Mouse (Mus musculus): ENCODE measurements around the gene Aunip. TPM values are rescaled to one million over a fixed set of nuclear protein-coding genes. Genes with fewer than 3 reads are reported as not detected.
A peak's percentile ranks its signal among the peaks of the same experiment; 100 is the strongest.

Aunip gene
- polyA plus RNA-seq, 1 experiment: 0.09 TPM

GRCm38 (mm10) chr4:134478031-134478430 is 32.8 kb upstream of the Aunip start:
- 0 out of 2 replicates have a peak, but pooled peaks cover 2% of the 10 kb centered on the region for H3K4me1 ChIP-seq (ENCODE audit: control insufficient read depth, insufficient read depth, low read length)
- H3K27ac ChIP-seq (ENCODE audit: insufficient read depth, low read depth, low read length): no peak overlapping the region
- DNase-seq: peak; percentile 91
- H3K27me3 ChIP-seq (replicated peaks; ENCODE audit: control insufficient read depth, insufficient read depth, low read length): no peaks in the 10 kb centered on the region
- H3K4me3 ChIP-seq (ENCODE audit: insufficient read depth, low read depth, low read length): no peak overlapping the region
- TF ChIP-seq POLR2A (IDR thresholded peaks at IDR 0.05; ENCODE audit: low read depth, low read length) (no peak), CTCF (conservative IDR thresholded peaks at IDR 0.05; ENCODE audit: insufficient read depth, insufficient read length, low read depth, low read length) (peak; percentile 99)
- WGBS: 3% methylated on average over 9 of the region's 9 CpGs
- no peaks in the 10 kb centered on the region for H3K36me3 ChIP-seq (ENCODE audit: control insufficient read depth, insufficient read depth, low read length)

GRCm38 (mm10) chr4:134479839-134480238 is 31.0 kb upstream of the Aunip start:
- WGBS: 71% methylated on average over 4 of the region's 4 CpGs
- DNase-seq: no peak
- TF ChIP-seq CTCF (conservative IDR thresholded peaks at IDR 0.05; ENCODE audit: insufficient read depth, insufficient read length, low read depth, low read length): no peak
- TF ChIP-seq POLR2A (IDR thresholded peaks at IDR 0.05; ENCODE audit: low read depth, low read length): no peak
- Histone ChIP-seq H3K27me3 (replicated peaks; ENCODE audit: control insufficient read depth, insufficient read depth, low read length) (no peaks in the 10 kb centered on the region), H3K27ac (ENCODE audit: insufficient read depth, low read depth, low read length) (no peak overlapping the region), H3K36me3 (ENCODE audit: control insufficient read depth, insufficient read depth, low read length) (no peaks in the 10 kb centered on the region), H3K4me3 (ENCODE audit: insufficient read depth, low read depth, low read length) (no peak overlapping the region), H3K4me1 (ENCODE audit: control insufficient read depth, insufficient read depth, low read length) (peaks cover 6% of the 10 kb centered on the region; the same call in 1 of the 2 replicates)

- Histone ChIP-seq H3K36me3 (ENCODE audit: control insufficient read depth, insufficient read depth, low read length) (no peaks in the 10 kb centered on the region), H3K27me3 (replicated peaks; ENCODE audit: control insufficient read depth, insufficient read depth, low read length) (no peaks in the 10 kb centered on the region), H3K4me3 (ENCODE audit: insufficient read depth, low read depth, low read length) (no peak overlapping the region), H3K4me1 (ENCODE audit: control insufficient read depth, insufficient read depth, low read length) (peaks cover 12% of the 10 kb centered on the region), H3K27ac (ENCODE audit: insufficient read depth, low read depth, low read length) (no peak overlapping the region)
- WGBS: 23% methylated on average over 6 of the region's 6 CpGs
- peak; percentile 83 for DNase-seq
- TF ChIP-seq POLR2A (IDR thresholded peaks at IDR 0.05; ENCODE audit: low read depth, low read length) (no peak), CTCF (conservative IDR thresholded peaks at IDR 0.05; ENCODE audit: insufficient read depth, insufficient read length, low read depth, low read length) (peak; percentile 87)
Measured at GRCm38 (mm10) chr4:134480864-134481263, 29.9 kb upstream of the Aunip start.

GRCm38 (mm10) chr4:134481270-134481669 is 29.5 kb upstream of the Aunip start:
- Histone ChIP-seq H3K4me3 (ENCODE audit: insufficient read depth, low read depth, low read length) (no peak overlapping the region), H3K27ac (ENCODE audit: insufficient read depth, low read depth, low read length) (no peak overlapping the region), H3K27me3 (replicated peaks; ENCODE audit: control insufficient read depth, insufficient read depth, low read length) (no peaks in the 10 kb centered on the region), H3K36me3 (ENCODE audit: control insufficient read depth, insufficient read depth, low read length) (no peaks in the 10 kb centered on the region), H3K4me1 (ENCODE audit: control insufficient read depth, insufficient read depth, low read length) (peaks cover 14% of the 10 kb centered on the region)
- DNase-seq: no peak
- TF ChIP-seq POLR2A (IDR thresholded peaks at IDR 0.05; ENCODE audit: low read depth, low read length) (no peak), CTCF (conservative IDR thresholded peaks at IDR 0.05; ENCODE audit: insufficient read depth, insufficient read length, low read depth, low read length) (no peak)
- WGBS: 67% methylated on average over 6 of the region's 6 CpGs

- no peak for DNase-seq
- H3K27ac ChIP-seq (ENCODE audit: insufficient read depth, low read depth, low read length): no peak overlapping the region
- 70% methylated on average over 8 of the region's 8 CpGs for WGBS
Measured at GRCm38 (mm10) chr4:134482442-134482841, 28.4 kb upstream of the Aunip start.

GRCm38 (mm10) chr4:134483078-134483688 is 27.6 kb upstream of the Aunip start:
- 62% methylated on average over 6 of the region's 6 CpGs for WGBS
- DNase-seq: no peak
- Histone ChIP-seq H3K27ac (ENCODE audit: insufficient read depth, low read depth, low read length) (peak overlapping the region; percentile 59; the same call in 1 of the 2 replicates), H3K27me3 (replicated peaks; ENCODE audit: control insufficient read depth, insufficient read depth, low read length) (no peaks in the 10 kb centered on the region), H3K4me1 (ENCODE audit: control insufficient read depth, insufficient read depth, low read length) (peaks cover 13% of the 10 kb centered on the region), H3K4me3 (ENCODE audit: insufficient read depth, low read depth, low read length) (no peak overlapping the region), H3K36me3 (ENCODE audit: control insufficient read depth, insufficient read depth, low read length) (no peaks in the 10 kb centered on the region)
- TF ChIP-seq CTCF (conservative IDR thresholded peaks at IDR 0.05; ENCODE audit: insufficient read depth, insufficient read length, low read depth, low read length): no peak
- no peak for TF ChIP-seq POLR2A (IDR thresholded peaks at IDR 0.05; ENCODE audit: low read depth, low read length)

More at GRCm38 (mm10) chr4:134482442-134482841, 28.4 kb upstream of the Aunip start:
- Histone ChIP-seq H3K4me1 (ENCODE audit: control insufficient read depth, insufficient read depth, low read length) (peaks cover 14% of the 10 kb centered on the region), H3K27me3 (replicated peaks; ENCODE audit: control insufficient read depth, insufficient read depth, low read length) (no peaks in the 10 kb centered on the region), H3K4me3 (ENCODE audit: insufficient read depth, low read depth, low read length) (no peak overlapping the region), H3K36me3 (ENCODE audit: control insufficient read depth, insufficient read depth, low read length) (no peaks in the 10 kb centered on the region)
- TF ChIP-seq CTCF (conservative IDR thresholded peaks at IDR 0.05; ENCODE audit: insufficient read depth, insufficient read length, low read depth, low read length) (no peak), POLR2A (IDR thresholded peaks at IDR 0.05; ENCODE audit: low read depth, low read length) (no peak)

GRCm38 (mm10) chr4:134483696-134484095 is 27.1 kb upstream of the Aunip start:
- TF ChIP-seq POLR2A (IDR thresholded peaks at IDR 0.05; ENCODE audit: low read depth, low read length): peak; percentile 5
- no peak for TF ChIP-seq CTCF (conservative IDR thresholded peaks at IDR 0.05; ENCODE audit: insufficient read depth, insufficient read length, low read depth, low read length)
- no peak overlapping the region for H3K4me3 ChIP-seq (ENCODE audit: insufficient read depth, low read depth, low read length)
- 21% methylated on average over 6 of the region's 6 CpGs for WGBS
- peak; percentile 75 for DNase-seq
- H3K36me3 ChIP-seq (ENCODE audit: control insufficient read depth, insufficient read depth, low read length): no peaks in the 10 kb centered on the region
- peak overlapping the region; percentile 82 for H3K27ac ChIP-seq (ENCODE audit: insufficient read depth, low read depth, low read length)
- peaks cover 16% of the 10 kb centered on the region for H3K4me1 ChIP-seq (ENCODE audit: control insufficient read depth, insufficient read depth, low read length)
- no peaks in the 10 kb centered on the region for H3K27me3 ChIP-seq (replicated peaks; ENCODE audit: control insufficient read depth, insufficient read depth, low read length)

Data from kidney, adult 2 months (tissue).